Mouse (Mus musculus) megakaryocyte, embryonic 14.5 days (primary cell): ENCODE data around the gene Cmtm3.

Source experiments
- FLI1 ChIP-seq: IDR thresholded peaks from 2 replicates; pipeline ENCODE4 v1.6.1; 2012; ENCODE audit warnings: low read length, inconsistent platforms, mixed read lengths
- GATA1 ChIP-seq: IDR thresholded peaks from 3 replicates; pipeline ENCODE4 v1.6.1; 2012; ENCODE audit warnings: mixed read lengths, low read length, inconsistent platforms, borderline replicate concordance

GRCm38 (mm10) chr8:104339229-104339982 lies at the start of gene Cmtm3:
- TF ChIP-seq GATA1 (no peak), FLI1 (no peak)
